Mouse (Mus musculus) lung, postnatal 25 days (tissue): Measurements from ENCODE around the gene Kat14.

Experiments
- DNase-seq: peaks from one replicate; pipeline ENCODE4 v3.0.0; 2022; ENCODE audit warnings: low spot score

Gene Kat14

DNA sequence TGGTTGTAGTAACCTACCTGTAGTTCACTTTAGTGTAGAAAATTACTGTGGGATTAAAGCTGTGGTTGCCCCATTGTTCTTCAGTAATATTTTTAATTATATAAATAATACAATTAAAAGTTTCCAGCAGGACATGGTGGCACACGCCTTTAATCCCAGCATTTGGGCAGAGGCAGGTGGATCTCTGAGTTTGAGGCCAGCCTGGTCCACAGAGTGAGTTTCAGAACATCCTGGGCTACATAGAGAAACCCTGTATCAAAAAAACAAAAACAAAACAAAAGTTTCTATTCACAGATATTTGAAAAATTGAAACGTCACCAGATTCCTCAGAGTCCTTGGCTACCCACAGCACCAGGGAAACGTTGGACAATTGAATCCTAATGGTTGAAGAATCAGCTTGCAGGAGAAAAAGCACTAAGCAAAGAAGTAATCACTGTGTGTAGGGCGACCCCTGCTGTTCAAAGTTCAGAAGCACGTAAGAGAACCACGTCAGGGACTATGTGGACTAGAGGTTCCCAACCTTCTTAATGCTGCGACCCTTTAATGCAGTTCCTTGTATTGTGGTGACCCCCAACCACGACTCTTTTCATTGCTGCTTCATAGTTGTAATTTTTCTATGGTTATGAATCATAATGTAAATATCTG, 83.7 kb downstream of the Kat14 start:
- DNase-seq: peak; percentile 83
